Mouse (Mus musculus): ENCODE results near the gene Pcid2. TPM values are rescaled to one million over a fixed set of nuclear protein-coding genes. Genes with fewer than 3 reads are reported as not detected.

Gene Pcid2
- 8.5 and 13.0 TPM in 2 replicates for polyA plus RNA-seq (2012; rRNA removed)

GRCm38 (mm10) chr8:13105087-13105881, at the start of gene Pcid2, which contains the start of gene Cul4a:
Gene Pcid2, minus strand, starts transcription at chr8:13105459.
Gene Cul4a, plus strand, starts transcription at chr8:13105621.
- 0 out of 2 replicates have a peak, but pooled peaks cover 2% of the 10 kb centered on the region for H3K36me3 ChIP-seq (ENCODE audit: control insufficient read depth, insufficient read depth, low read length)
- TF ChIP-seq CTCF (IDR thresholded peaks at IDR 0.05; ENCODE audit: extremely low read depth, insufficient read length, insufficient replicate concordance, low read depth, low read length): peak; percentile 47
- peak; percentile 52 for TF ChIP-seq POLR2A (IDR thresholded peaks at IDR 0.05; ENCODE audit: low read depth, low read length)
- 1% methylated on average over 81 of the region's 87 CpGs for WGBS

GRCm38 (mm10) chr8:13154099-13154498, 48.8 kb upstream of the Pcid2 start:
- WGBS: 76% methylated on average over 9 of the region's 9 CpGs
- Histone ChIP-seq H3K4me3 (ENCODE audit: low read depth, low read length) (no peak overlapping the region), H3K36me3 (ENCODE audit: control insufficient read depth, insufficient read depth, low read length) (0 out of 2 replicates have a peak, but pooled peaks cover under 1% of the 10 kb centered on the region), H3K4me1 (ENCODE audit: control insufficient read depth, insufficient read depth, insufficient read length, low read length) (peaks cover 3% of the 10 kb centered on the region), H3K27ac (ENCODE audit: insufficient read depth, low read depth, low read length) (no peak overlapping the region), H3K27me3 (ENCODE audit: control insufficient read depth, insufficient read depth, low read length) (no peaks in the 10 kb centered on the region)
- TF ChIP-seq POLR2A (IDR thresholded peaks at IDR 0.05; ENCODE audit: low read depth, low read length) (no peak), CTCF (IDR thresholded peaks at IDR 0.05; ENCODE audit: extremely low read depth, insufficient read length, insufficient replicate concordance, low read depth, low read length) (no peak)

More at GRCm38 (mm10) chr8:13105087-13105881, at the start of gene Pcid2, which contains the start of gene Cul4a:
- Histone ChIP-seq H3K27ac (ENCODE audit: insufficient read depth, low read depth, low read length) (peak within 1 kb of the TSS; percentile 73), H3K4me1 (ENCODE audit: control insufficient read depth, insufficient read depth, insufficient read length, low read length) (peaks cover 3% of the 10 kb centered on the region; the same call in 1 of the 2 replicates), H3K4me3 (ENCODE audit: low read depth, low read length) (peak within 1 kb of the TSS; percentile 89), H3K27me3 (ENCODE audit: control insufficient read depth, insufficient read depth, low read length) (no peaks in the 10 kb centered on the region)

- no peaks in the 10 kb centered on the region for H3K4me1 ChIP-seq (ENCODE audit: control insufficient read depth, insufficient read depth, insufficient read length, low read length)
- 96% methylated on average over 2 of the region's 2 CpGs for WGBS
- TF ChIP-seq CTCF (IDR thresholded peaks at IDR 0.05; ENCODE audit: extremely low read depth, insufficient read length, insufficient replicate concordance, low read depth, low read length) (no peak), POLR2A (IDR thresholded peaks at IDR 0.05; ENCODE audit: low read depth, low read length) (no peak)
These were observed 45.7 kb upstream of the Pcid2 start for GRCm38 (mm10) chr8:13150929-13151328.

GRCm38 (mm10) chr8:13149866-13150265, 44.6 kb upstream of the Pcid2 start:
- TF ChIP-seq CTCF (IDR thresholded peaks at IDR 0.05; ENCODE audit: extremely low read depth, insufficient read length, insufficient replicate concordance, low read depth, low read length) (no peak), POLR2A (IDR thresholded peaks at IDR 0.05; ENCODE audit: low read depth, low read length) (no peak)
- Histone ChIP-seq H3K4me1 (ENCODE audit: control insufficient read depth, insufficient read depth, insufficient read length, low read length) (no peaks in the 10 kb centered on the region), H3K4me3 (ENCODE audit: low read depth, low read length) (no peak overlapping the region), H3K36me3 (ENCODE audit: control insufficient read depth, insufficient read depth, low read length) (peaks cover 21% of the 10 kb centered on the region), H3K27ac (ENCODE audit: insufficient read depth, low read depth, low read length) (no peak overlapping the region), H3K27me3 (ENCODE audit: control insufficient read depth, insufficient read depth, low read length) (no peaks in the 10 kb centered on the region)
- WGBS: 71% methylated on average over 5 of the region's 5 CpGs

More at GRCm38 (mm10) chr8:13150929-13151328, 45.7 kb upstream of the Pcid2 start:
- H3K27me3 ChIP-seq (ENCODE audit: control insufficient read depth, insufficient read depth, low read length): no peaks in the 10 kb centered on the region
- peaks cover 14% of the 10 kb centered on the region for H3K36me3 ChIP-seq (ENCODE audit: control insufficient read depth, insufficient read depth, low read length)
- no peak overlapping the region for H3K27ac ChIP-seq (ENCODE audit: insufficient read depth, low read depth, low read length)
- H3K4me3 ChIP-seq (ENCODE audit: low read depth, low read length): no peak overlapping the region

GRCm38 (mm10) chr8:13149287-13149686, 44.0 kb upstream of the Pcid2 start:
- H3K27me3 ChIP-seq (ENCODE audit: control insufficient read depth, insufficient read depth, low read length): no peaks in the 10 kb centered on the region
- no peak overlapping the region for H3K27ac ChIP-seq (ENCODE audit: insufficient read depth, low read depth, low read length)
- WGBS: 98% methylated on average over 2 of the region's 2 CpGs
- H3K4me1 ChIP-seq (ENCODE audit: control insufficient read depth, insufficient read depth, insufficient read length, low read length): no peaks in the 10 kb centered on the region
- TF ChIP-seq CTCF (IDR thresholded peaks at IDR 0.05; ENCODE audit: extremely low read depth, insufficient read length, insufficient replicate concordance, low read depth, low read length): no peak
- no peak for TF ChIP-seq POLR2A (IDR thresholded peaks at IDR 0.05; ENCODE audit: low read depth, low read length)
- peaks cover 26% of the 10 kb centered on the region for H3K36me3 ChIP-seq (ENCODE audit: control insufficient read depth, insufficient read depth, low read length)
- no peak overlapping the region for H3K4me3 ChIP-seq (ENCODE audit: low read depth, low read length)

GRCm38 (mm10) chr8:13148476-13148875, 43.2 kb upstream of the Pcid2 start:
- WGBS: 78% methylated on average over 2 of the region's 2 CpGs
- no peak overlapping the region for H3K4me3 ChIP-seq (ENCODE audit: low read depth, low read length)

GRCm38 (mm10) chr8:13141681-13142080, 36.4 kb upstream of the Pcid2 start:
- Histone ChIP-seq H3K4me1 (ENCODE audit: control insufficient read depth, insufficient read depth, insufficient read length, low read length) (peaks cover 4% of the 10 kb centered on the region; the same call in 1 of the 2 replicates), H3K36me3 (ENCODE audit: control insufficient read depth, insufficient read depth, low read length) (peaks cover 71% of the 10 kb centered on the region), H3K27me3 (ENCODE audit: control insufficient read depth, insufficient read depth, low read length) (no peaks in the 10 kb centered on the region), H3K27ac (ENCODE audit: insufficient read depth, low read depth, low read length) (no peak overlapping the region), H3K4me3 (ENCODE audit: low read depth, low read length) (no peak overlapping the region)
- 80% methylated on average over 5 of the region's 5 CpGs for WGBS
- no peak for TF ChIP-seq POLR2A (IDR thresholded peaks at IDR 0.05; ENCODE audit: low read depth, low read length)
- TF ChIP-seq CTCF (IDR thresholded peaks at IDR 0.05; ENCODE audit: extremely low read depth, insufficient read length, insufficient replicate concordance, low read depth, low read length): no peak

More at GRCm38 (mm10) chr8:13148476-13148875, 43.2 kb upstream of the Pcid2 start:
- H3K27ac ChIP-seq (ENCODE audit: insufficient read depth, low read depth, low read length): no peak overlapping the region
- peaks cover 30% of the 10 kb centered on the region for H3K36me3 ChIP-seq (ENCODE audit: control insufficient read depth, insufficient read depth, low read length)
- no peaks in the 10 kb centered on the region for H3K27me3 ChIP-seq (ENCODE audit: control insufficient read depth, insufficient read depth, low read length)
- no peaks in the 10 kb centered on the region for H3K4me1 ChIP-seq (ENCODE audit: control insufficient read depth, insufficient read depth, insufficient read length, low read length)
- no peak for TF ChIP-seq CTCF (IDR thresholded peaks at IDR 0.05; ENCODE audit: extremely low read depth, insufficient read length, insufficient replicate concordance, low read depth, low read length)
- no peak for TF ChIP-seq POLR2A (IDR thresholded peaks at IDR 0.05; ENCODE audit: low read depth, low read length)

All from small intestine, adult 2 months (tissue).